Mouse (Mus musculus) forebrain, embryonic 16.5 days (tissue): ENCODE results near the gene Kcnd3. TPM values are rescaled to one million over a fixed set of nuclear protein-coding genes. Genes with fewer than 3 reads are reported as not detected.

Experiments
- ATAC-seq: fragments of 200-750 bp; cut with Nextera tagmentation; 2 replicates; pipeline ENCODE4 v1.8.0; 2017; ENCODE audit warnings: mild to moderate bottlenecking, moderate library complexity
- H3K27ac ChIP-seq: fragments of 300-500 bp; sonication (generic); 2 replicates; pipeline ENCODE4 v1.5.1; 2014; ENCODE audit warnings: low read length, control low read depth
- H3K27me3 ChIP-seq: fragments of 300-500 bp; sonication (generic); replicated peaks from 2 replicates; pipeline ENCODE4 v1.6.1; 2014; ENCODE audit warnings: low read length; ENCODE audit not compliant: control insufficient read depth, insufficient read depth
- H3K36me3 ChIP-seq: fragments of 300-500 bp; sonication (generic); 2 replicates; pipeline ENCODE4 v1.6.1; 2014; ENCODE audit not compliant: control insufficient read depth, insufficient read depth
- H3K4me1 ChIP-seq: fragments of 300-500 bp; sonication (generic); replicated peaks from 2 replicates; pipeline ENCODE4 v1.6.1; 2014; ENCODE audit warnings: low read length; ENCODE audit not compliant: control insufficient read depth, insufficient read depth
- H3K4me2 ChIP-seq: fragments of 300-500 bp; sonication (generic); 2 replicates; pipeline ENCODE4 v1.6.1; 2014; ENCODE audit warnings: mild to moderate bottlenecking, low read length, control low read depth
- H3K4me3 ChIP-seq: fragments of 300-500 bp; sonication (generic); replicated peaks from 2 replicates; pipeline ENCODE4 v1.5.1; 2014; ENCODE audit warnings: mild to moderate bottlenecking, low read length, control low read depth
- H3K9ac ChIP-seq: fragments of 300-500 bp; sonication (generic); replicated peaks from 2 replicates; pipeline ENCODE4 v1.6.1; 2014; ENCODE audit warnings: low read depth, low read length, control low read depth
- H3K9me3 ChIP-seq: fragments of 300-500 bp; sonication (generic); 2 replicates; pipeline ENCODE4 v1.6.1; 2016; ENCODE audit warnings: low read length; ENCODE audit not compliant: control insufficient read depth
- WGBS: fragments of 180-500 bp; shearing (Covaris S2); extraction: QIAGEN DNeasy Blood & Tissue Kit; methylation state at CpG from one replicate; pipeline ENCODE4 v1.1.7; 2014; 5-methylcytosine and 5-hydroxymethylcytosine counted together
- polyA plus RNA-seq: library from polyadenylated mRNA; unstranded; fragments of >200 nt; fragmentation: Nextera tagmentation; extraction: Ambion mirVana; gene quantifications from 2 replicates; pipeline ENCODE4 v1.2.1, GENCODE M21; 2015

The Kcnd3 gene
- polyA plus RNA-seq, 1 experiment from 2014 or later: 8.6 TPM

GRCm38 (mm10) chr3:105506592-105506991, 54.5 kb downstream of the Kcnd3 start:
- H3K4me3 ChIP-seq: no peak overlapping the region
- no peak overlapping the region for H3K4me2 ChIP-seq
- H3K27me3 ChIP-seq: no peaks in the 10 kb centered on the region
- peak overlapping the region; percentile 78 for H3K27ac ChIP-seq
- 34% methylated on average over 4 of the region's 4 CpGs for WGBS
- 0 out of 2 replicates have a peak overlapping the region, but pooled peaks have one; percentile 8 for H3K9ac ChIP-seq
- H3K4me1 ChIP-seq: peaks cover 22% of the 10 kb centered on the region
- no peaks in the 10 kb centered on the region for H3K36me3 ChIP-seq
- H3K9me3 ChIP-seq: no peaks in the 10 kb centered on the region
- ATAC-seq: peak; percentile 52

- Histone ChIP-seq H3K4me2 (no peak overlapping the region), H3K9me3 (no peaks in the 10 kb centered on the region), H3K27me3 (no peaks in the 10 kb centered on the region), H3K27ac (no peak overlapping the region), H3K4me3 (no peak overlapping the region), H3K9ac (no peak overlapping the region), H3K4me1 (peaks cover 22% of the 10 kb centered on the region), H3K36me3 (no peaks in the 10 kb centered on the region)
- ATAC-seq: no peak
- 84% methylated on average over 4 of the region's 4 CpGs for WGBS
Measured at GRCm38 (mm10) chr3:105509321-105509720, 57.2 kb downstream of the Kcnd3 start.

DNA sequence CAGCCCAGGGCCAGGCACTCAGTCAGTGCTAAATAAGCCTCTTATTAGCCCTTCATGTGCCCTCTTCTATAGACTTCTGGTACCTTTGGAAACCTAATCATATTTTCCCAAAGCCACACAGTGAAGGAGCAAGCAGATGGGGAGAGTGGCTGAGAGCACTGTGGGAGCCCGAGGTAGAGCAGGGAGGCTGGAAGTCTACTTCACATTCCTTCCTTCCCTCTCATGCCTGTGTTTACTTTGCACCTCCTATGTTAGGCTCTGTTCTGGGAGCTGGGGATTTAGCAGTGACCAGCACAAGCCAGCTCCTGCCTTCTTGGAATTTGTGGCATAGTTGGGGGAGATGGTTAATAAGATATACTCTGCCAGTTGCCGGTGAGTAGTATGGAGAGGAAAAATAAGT, 59.7 kb downstream of the Kcnd3 start:
- WGBS: 77% methylated on average over 2 of the region's 2 CpGs
- no peaks in the 10 kb centered on the region for H3K27me3 ChIP-seq
- H3K4me2 ChIP-seq: no peak overlapping the region
- no peak overlapping the region for H3K4me3 ChIP-seq
- no peak for ATAC-seq
- no peak overlapping the region for H3K9ac ChIP-seq
- peaks cover 3% of the 10 kb centered on the region for H3K4me1 ChIP-seq
- no peaks in the 10 kb centered on the region for H3K36me3 ChIP-seq
- no peak overlapping the region for H3K27ac ChIP-seq
- H3K9me3 ChIP-seq: no peaks in the 10 kb centered on the region

DNA sequence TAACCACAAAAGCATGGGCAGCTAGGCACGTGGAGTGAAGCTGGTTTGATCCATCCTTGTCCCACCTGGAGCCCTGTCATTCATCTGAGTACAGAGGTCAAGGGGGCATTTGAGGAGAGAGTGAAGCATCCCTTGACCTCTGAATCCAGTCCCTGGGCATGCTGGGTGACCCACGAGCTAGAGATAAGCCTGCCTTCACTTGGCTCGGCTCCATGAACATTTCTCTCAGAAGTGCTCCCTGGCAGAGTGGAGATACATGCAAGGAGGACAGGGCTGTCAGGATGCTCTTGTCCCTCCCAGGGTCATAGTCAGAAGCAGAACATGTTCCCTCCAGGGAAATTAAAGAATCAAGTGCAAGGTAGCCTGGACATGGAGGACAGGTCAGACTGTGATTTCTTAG, 62.1 kb downstream of the Kcnd3 start:
- Histone ChIP-seq H3K9ac (no peak overlapping the region), H3K36me3 (no peaks in the 10 kb centered on the region), H3K4me3 (no peak overlapping the region), H3K4me2 (no peak overlapping the region), H3K4me1 (no peaks in the 10 kb centered on the region), H3K27me3 (no peaks in the 10 kb centered on the region), H3K27ac (no peak overlapping the region), H3K9me3 (no peaks in the 10 kb centered on the region)
- 69% methylated on average over 3 of the region's 3 CpGs for WGBS
- ATAC-seq: no peak

- no peaks in the 10 kb centered on the region for H3K9me3 ChIP-seq
- no peak for ATAC-seq
Measured at GRCm38 (mm10) chr3:105515035-105515434, 62.9 kb downstream of the Kcnd3 start.

DNA sequence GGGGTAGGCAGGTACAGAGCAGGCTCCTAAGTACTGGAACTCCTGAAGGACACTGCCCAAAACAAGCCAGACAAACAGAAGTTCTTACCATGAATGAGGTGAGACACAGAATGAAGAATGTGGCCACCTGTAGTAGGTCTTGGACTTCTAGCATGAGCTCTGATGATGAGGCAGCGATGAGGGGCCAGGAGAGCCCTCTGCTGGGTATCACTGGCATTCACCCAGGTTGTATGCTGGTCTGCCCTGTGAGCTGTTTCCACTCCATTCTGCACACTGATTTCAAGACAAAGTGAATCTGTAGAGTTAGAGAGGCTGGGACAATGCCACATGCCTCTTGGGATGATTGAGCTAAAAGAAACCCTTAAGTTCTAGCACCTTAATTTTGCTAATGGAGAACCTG, 63.5 kb downstream of the Kcnd3 start:
- no peak overlapping the region for H3K4me3 ChIP-seq
- no peaks in the 10 kb centered on the region for H3K9me3 ChIP-seq
- H3K27me3 ChIP-seq: no peaks in the 10 kb centered on the region
- H3K4me2 ChIP-seq: no peak overlapping the region
- ATAC-seq: no peak
- H3K27ac ChIP-seq: no peak overlapping the region
- no peak overlapping the region for H3K9ac ChIP-seq
- no peaks in the 10 kb centered on the region for H3K36me3 ChIP-seq
- 85% methylated on average over 1 of the region's 1 CpGs for WGBS
- H3K4me1 ChIP-seq: peaks cover under 1% of the 10 kb centered on the region

More at GRCm38 (mm10) chr3:105515035-105515434, 62.9 kb downstream of the Kcnd3 start:
- H3K4me1 ChIP-seq: no peaks in the 10 kb centered on the region
- H3K9ac ChIP-seq: no peak overlapping the region
- H3K4me2 ChIP-seq: no peak overlapping the region
- no peaks in the 10 kb centered on the region for H3K36me3 ChIP-seq
- no peaks in the 10 kb centered on the region for H3K27me3 ChIP-seq
- H3K27ac ChIP-seq: no peak overlapping the region
- no peak overlapping the region for H3K4me3 ChIP-seq

DNA sequence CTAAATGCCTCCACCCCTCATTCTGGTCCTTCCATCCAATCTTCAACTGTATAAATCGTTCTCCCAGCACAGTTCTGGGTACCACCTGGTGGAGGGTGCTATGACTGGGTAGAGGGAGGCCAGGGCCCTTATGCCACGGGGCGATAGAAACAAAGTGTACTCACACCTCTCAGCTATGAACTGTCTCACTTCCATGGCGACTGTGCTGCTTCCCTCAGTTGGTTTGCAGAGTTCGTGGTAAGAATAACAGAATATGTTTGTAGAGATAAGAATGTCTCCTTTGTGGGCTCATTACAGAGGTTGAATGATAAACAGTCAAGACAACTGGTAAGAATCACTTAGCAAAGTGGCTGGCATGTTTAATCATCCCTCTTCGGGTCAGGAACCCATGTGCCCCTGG, 68.3 kb downstream of the Kcnd3 start:
- H3K9ac ChIP-seq: no peak overlapping the region
- H3K9me3 ChIP-seq: no peaks in the 10 kb centered on the region
- 84% methylated on average over 6 of the region's 6 CpGs for WGBS
- ATAC-seq: no peak
- no peak overlapping the region for H3K4me3 ChIP-seq
- H3K27me3 ChIP-seq: no peaks in the 10 kb centered on the region
- H3K4me1 ChIP-seq: peaks cover 13% of the 10 kb centered on the region
- H3K4me2 ChIP-seq: no peak overlapping the region
- H3K27ac ChIP-seq: no peak overlapping the region
- H3K36me3 ChIP-seq: no peaks in the 10 kb centered on the region

- Histone ChIP-seq H3K9me3 (no peaks in the 10 kb centered on the region), H3K27ac (peak overlapping the region; percentile 26; the same call in 1 of the 2 replicates), H3K36me3 (no peaks in the 10 kb centered on the region), H3K4me3 (no peak overlapping the region), H3K4me1 (peaks cover 13% of the 10 kb centered on the region), H3K9ac (no peak overlapping the region), H3K27me3 (no peaks in the 10 kb centered on the region), H3K4me2 (peak overlapping the region; percentile 10)
- ATAC-seq: peak; percentile 93
- WGBS: 36% methylated on average over 12 of the region's 12 CpGs
Measured at GRCm38 (mm10) chr3:105521178-105521631, 69.1 kb downstream of the Kcnd3 start.

DNA sequence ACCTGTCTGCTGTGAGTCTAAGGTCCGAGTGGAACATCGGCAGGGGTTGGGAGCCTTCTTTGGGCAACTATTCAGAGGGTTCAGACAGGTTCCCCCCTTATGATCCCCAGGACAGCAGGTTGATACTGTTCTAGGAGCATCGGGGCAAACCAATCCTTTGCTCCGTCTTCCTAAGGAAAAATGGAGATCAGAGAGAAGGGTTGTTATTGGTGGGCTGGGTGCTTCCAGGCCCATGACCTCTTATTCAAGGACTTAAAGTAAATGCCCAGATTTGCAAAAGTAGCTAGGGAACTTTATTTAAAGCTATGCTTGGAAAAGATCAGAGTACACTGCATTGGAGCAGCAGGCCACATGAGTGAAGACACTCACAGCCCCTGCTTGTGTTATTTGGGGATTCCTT, 69.5 kb downstream of the Kcnd3 start:
- peak overlapping the region; percentile 10 for H3K4me2 ChIP-seq

DNA sequence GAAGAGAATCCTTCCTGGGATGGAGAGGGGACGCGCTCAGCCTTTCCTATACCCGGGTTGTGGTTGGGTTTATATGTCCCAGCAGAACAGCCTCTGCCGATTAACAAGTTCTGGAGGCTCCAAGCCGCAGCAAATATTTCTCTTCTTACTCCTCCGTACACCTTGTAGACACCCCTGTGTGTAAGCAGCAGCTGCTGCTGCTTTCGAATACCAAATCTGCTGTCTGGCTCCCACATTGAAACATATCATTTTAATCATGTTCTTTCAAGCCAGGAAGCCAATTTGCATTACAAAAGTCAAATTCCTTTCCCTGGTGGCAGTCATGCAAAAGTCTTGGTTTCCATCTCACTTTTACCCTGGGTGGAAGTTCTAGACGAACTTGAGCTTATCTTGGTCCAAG, 76.7 kb downstream of the Kcnd3 start:
- ATAC-seq: no peak
- Histone ChIP-seq H3K4me2 (no peak overlapping the region), H3K4me1 (peaks cover 49% of the 10 kb centered on the region), H3K27me3 (no peaks in the 10 kb centered on the region), H3K36me3 (no peaks in the 10 kb centered on the region), H3K27ac (peak overlapping the region; percentile 93), H3K9me3 (no peaks in the 10 kb centered on the region), H3K9ac (no peak overlapping the region), H3K4me3 (no peak overlapping the region)
- 35% methylated on average over 8 of the region's 8 CpGs for WGBS

More for the DNA sequence above, 69.5 kb downstream of the Kcnd3 start:
- Histone ChIP-seq H3K27ac (peak overlapping the region; percentile 9; the same call in 1 of the 2 replicates), H3K9me3 (no peaks in the 10 kb centered on the region), H3K4me3 (no peak overlapping the region), H3K27me3 (no peaks in the 10 kb centered on the region), H3K36me3 (no peaks in the 10 kb centered on the region), H3K4me1 (peaks cover 13% of the 10 kb centered on the region), H3K9ac (no peak overlapping the region)
- no peak for ATAC-seq
- WGBS: 87% methylated on average over 4 of the region's 4 CpGs
